Mouse (Mus musculus): Measurements from ENCODE around the gene Immp2l. TPM values are rescaled to one million over a fixed set of nuclear protein-coding genes. Genes with fewer than 3 reads are reported as not detected.
"Not testable (repeated sequence)": the region's sequence is repeated elsewhere in the genome, so short reads cannot be mapped to it uniquely, and the experiment has no call there.

The Immp2l gene
- 10 to 100 TPM in 9 of 26 experiments, 1 to 10 TPM in 15, under 1 TPM in 1, not detected in 1; 0.67 to 26.6 (median 9.2) TPM for total RNA-seq (2018; cell fraction: chromatin; rRNA removed)
- 1 to 10 TPM in 12 of 26 experiments, under 1 TPM in 14; 0.47 to 4.4 (median 0.94) TPM for total RNA-seq (2018; cell fraction: cytosol; rRNA removed)
- 10 to 100 TPM in 7 of 26 experiments, 1 to 10 TPM in 15, under 1 TPM in 2, not detected in 2; 0.48 to 25.5 (median 5.9) TPM for total RNA-seq (2018; cell fraction: nucleus; rRNA removed)
- polyA plus RNA-seq (2018) = 2.1 to 3.1 TPM (median 2.7 TPM) in 3 replicates

- no peak within 1 kb of the TSS for H3K27ac ChIP-seq
- no peaks in the 10 kb centered on the region for H3K79me2 ChIP-seq (ENCODE audit: inconsistent target)
- no peaks in the 10 kb centered on the region for H3K36me3 ChIP-seq (ENCODE audit: inconsistent target)
- H3K4me3 ChIP-seq (ENCODE audit: inconsistent target) = peak within 1 kb of the TSS; percentile 38
- 1% methylated on average over 65 of the region's 68 CpGs for WGBS (ENCODE audit: missing documents)
Measured at GRCm38 (mm10) chr12:41023511-41024421, at the start of gene Immp2l. Gene Immp2l, plus strand, starts transcription at chr12:41024090.

- Histone ChIP-seq H3K27ac (no peak overlapping the region), H3K4me3 (ENCODE audit: inconsistent target) (no peak overlapping the region), H3K79me2 (ENCODE audit: inconsistent target) (no peaks in the 10 kb centered on the region), H3K36me3 (ENCODE audit: inconsistent target) (no peaks in the 10 kb centered on the region)
- 93% methylated on average over 2 of the region's 2 CpGs for WGBS (ENCODE audit: missing documents)
Measured at GRCm38 (mm10) chr12:40978719-40979500, 45.0 kb upstream of the Immp2l start.

- no peaks in the 10 kb centered on the region for H3K36me3 ChIP-seq (ENCODE audit: inconsistent target)
- no peaks in the 10 kb centered on the region for H3K79me2 ChIP-seq (ENCODE audit: inconsistent target)
- 86% methylated on average over 4 of the region's 4 CpGs for WGBS (ENCODE audit: missing documents)
- H3K4me3 ChIP-seq (ENCODE audit: inconsistent target) = no peak overlapping the region
- H3K27ac ChIP-seq = no peak overlapping the region
Measured at GRCm38 (mm10) chr12:40979716-40980115, 44.2 kb upstream of the Immp2l start.

GRCm38 (mm10) chr12:40980160-40980559 is 43.7 kb upstream of the Immp2l start:
- Histone ChIP-seq H3K36me3 (ENCODE audit: inconsistent target) (no peaks in the 10 kb centered on the region), H3K4me3 (ENCODE audit: inconsistent target) (no peak overlapping the region), H3K27ac (no peak overlapping the region), H3K79me2 (ENCODE audit: inconsistent target) (no peaks in the 10 kb centered on the region)
- WGBS (ENCODE audit: missing documents) = 77% methylated on average over 3 of the region's 3 CpGs

GRCm38 (mm10) chr12:40983021-40983420 is 40.9 kb upstream of the Immp2l start:
- WGBS (ENCODE audit: missing documents) = 100% methylated on average over 1 of the region's 1 CpGs
- H3K36me3 ChIP-seq (ENCODE audit: inconsistent target) = no peaks in the 10 kb centered on the region
- no peak overlapping the region for H3K27ac ChIP-seq
- no peaks in the 10 kb centered on the region for H3K79me2 ChIP-seq (ENCODE audit: inconsistent target)
- no peak overlapping the region for H3K4me3 ChIP-seq (ENCODE audit: inconsistent target)

DNA sequence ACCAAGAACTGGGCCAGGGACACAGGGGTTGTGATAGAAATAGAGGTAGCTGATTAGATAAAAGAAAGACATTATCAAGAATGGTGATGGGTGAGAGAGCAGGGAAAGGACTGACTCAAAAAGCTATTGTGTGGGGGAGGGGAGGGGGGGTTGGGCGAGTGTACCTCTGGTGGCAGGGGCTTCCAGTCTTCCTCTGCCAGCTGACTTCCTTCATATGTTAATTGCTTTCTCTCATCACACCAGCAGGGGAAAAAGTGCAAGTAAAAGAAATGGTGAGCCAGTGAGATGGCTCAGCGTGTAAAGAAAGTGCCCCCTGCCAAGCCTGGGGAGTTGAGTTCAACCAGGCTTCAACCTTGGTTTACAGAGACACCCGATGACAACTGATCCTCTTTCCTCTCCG is 39.2 kb upstream of the Immp2l start:
- Histone ChIP-seq H3K27ac (no peak overlapping the region), H3K4me3 (ENCODE audit: inconsistent target) (no peak overlapping the region), H3K79me2 (ENCODE audit: inconsistent target) (no peaks in the 10 kb centered on the region), H3K36me3 (ENCODE audit: inconsistent target) (no peaks in the 10 kb centered on the region)
- 49% methylated on average over 4 of the region's 4 CpGs for WGBS (ENCODE audit: missing documents)

GRCm38 (mm10) chr12:40985791-40986190 is 38.1 kb upstream of the Immp2l start:
- Histone ChIP-seq H3K27ac (no peak overlapping the region), H3K79me2 (ENCODE audit: inconsistent target) (no peaks in the 10 kb centered on the region), H3K36me3 (ENCODE audit: inconsistent target) (no peaks in the 10 kb centered on the region), H3K4me3 (ENCODE audit: inconsistent target) (no peak overlapping the region)
- 81% methylated on average over 4 of the region's 4 CpGs for WGBS (ENCODE audit: missing documents)

- Histone ChIP-seq H3K36me3 (ENCODE audit: inconsistent target) (no peaks in the 10 kb centered on the region), H3K79me2 (ENCODE audit: inconsistent target) (no peaks in the 10 kb centered on the region), H3K4me3 (ENCODE audit: inconsistent target) (no peak overlapping the region), H3K27ac (no peak overlapping the region)
- WGBS (ENCODE audit: missing documents) = 94% methylated on average over 9 of the region's 9 CpGs
Measured at GRCm38 (mm10) chr12:40988311-40989065, 35.4 kb upstream of the Immp2l start.

GRCm38 (mm10) chr12:40991647-40992046 is 32.2 kb upstream of the Immp2l start:
- no peak overlapping the region for H3K4me3 ChIP-seq (ENCODE audit: inconsistent target)
- no peaks in the 10 kb centered on the region for H3K36me3 ChIP-seq (ENCODE audit: inconsistent target)
- H3K27ac ChIP-seq = no peak overlapping the region
- H3K79me2 ChIP-seq (ENCODE audit: inconsistent target) = no peaks in the 10 kb centered on the region
- 94% methylated on average over 4 of the region's 4 CpGs for WGBS (ENCODE audit: missing documents)

DNA sequence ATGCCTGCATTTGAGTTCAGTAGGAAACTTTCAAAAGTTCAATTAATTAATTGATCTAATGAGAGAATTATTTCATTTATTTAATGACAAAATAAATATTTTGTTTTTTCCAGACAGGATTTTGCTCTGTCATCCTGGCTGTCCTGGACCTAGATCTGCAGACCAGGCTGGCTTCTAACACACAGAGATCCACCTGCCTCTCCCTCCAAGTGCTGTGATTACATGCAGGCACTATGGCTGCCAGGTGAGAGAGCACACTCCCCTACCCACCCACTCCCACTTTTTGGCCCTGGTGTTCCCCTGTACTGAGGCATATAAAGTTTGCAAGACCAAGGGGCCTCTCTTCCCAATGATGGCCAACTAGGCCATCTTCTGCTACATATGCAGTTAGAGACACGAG is 31.7 kb upstream of the Immp2l start:
- 71% methylated on average over 1 of the region's 1 CpGs for WGBS (ENCODE audit: missing documents)

DNA sequence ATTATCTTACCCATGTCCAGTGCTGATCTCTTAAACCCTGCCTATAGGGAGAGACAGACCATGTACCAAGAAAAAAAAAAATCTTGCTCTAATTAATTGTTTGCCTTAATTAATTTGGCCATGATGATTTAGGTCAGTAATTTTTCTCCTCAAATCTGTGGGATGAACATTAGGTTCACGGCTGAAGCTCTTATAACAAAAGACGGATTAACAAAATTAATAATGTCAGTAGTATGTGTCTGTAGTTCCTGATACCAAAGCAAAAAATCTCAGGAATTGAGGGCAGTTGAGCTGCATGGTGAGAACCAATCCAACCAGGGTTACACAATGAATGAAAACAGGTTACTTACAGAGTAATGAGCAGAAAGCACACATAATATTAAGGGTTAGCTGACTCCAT is 29.0 kb upstream of the Immp2l start:
- H3K79me2 ChIP-seq (ENCODE audit: inconsistent target) = no peaks in the 10 kb centered on the region
- WGBS (ENCODE audit: missing documents) = 94% methylated on average over 2 of the region's 2 CpGs
- no peak overlapping the region for H3K27ac ChIP-seq
- H3K36me3 ChIP-seq (ENCODE audit: inconsistent target) = no peaks in the 10 kb centered on the region
- H3K4me3 ChIP-seq (ENCODE audit: inconsistent target) = no peak overlapping the region

More for the DNA sequence above, 31.7 kb upstream of the Immp2l start:
- not testable (repeated sequence) for H3K36me3 ChIP-seq (ENCODE audit: inconsistent target); H3K27ac ChIP-seq; H3K4me3 ChIP-seq (ENCODE audit: inconsistent target); H3K79me2 ChIP-seq (ENCODE audit: inconsistent target)

DNA sequence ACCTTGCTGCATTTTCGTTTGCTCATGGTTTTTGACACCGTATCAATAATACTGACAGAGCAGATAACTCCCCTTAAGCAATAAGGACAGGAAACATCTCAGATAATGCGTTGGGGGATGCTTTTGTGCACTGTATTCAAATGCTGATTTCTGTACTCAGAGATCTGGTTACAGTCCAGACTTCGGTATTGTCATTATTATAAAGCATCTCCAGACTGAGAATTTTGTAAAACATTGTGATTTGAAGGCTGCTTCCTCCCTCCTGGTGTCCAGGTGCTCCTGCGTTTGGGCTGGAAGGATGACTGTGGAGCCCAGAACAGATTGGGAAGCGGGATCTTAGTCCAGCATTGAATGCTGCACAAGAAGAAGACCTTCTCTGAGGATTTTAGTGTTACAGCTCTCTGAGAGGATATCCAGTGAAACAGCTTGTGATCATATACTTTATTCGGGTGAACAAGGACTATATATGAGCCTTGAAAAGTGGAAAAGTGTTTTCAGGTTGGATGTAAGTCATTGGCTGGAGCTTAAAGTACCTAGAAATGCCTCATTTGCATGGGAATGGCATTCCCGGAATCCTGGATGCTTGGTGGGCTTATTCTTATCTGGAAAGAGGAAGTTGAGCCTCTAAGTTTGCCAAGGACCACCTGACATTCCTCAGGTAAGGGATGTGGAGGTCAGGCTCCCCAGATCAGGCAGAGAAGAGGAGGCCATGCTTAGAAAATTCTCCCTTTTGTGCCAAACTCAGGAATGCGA is 28.1 kb upstream of the Immp2l start:
- Histone ChIP-seq H3K79me2 (ENCODE audit: inconsistent target) (no peaks in the 10 kb centered on the region), H3K4me3 (ENCODE audit: inconsistent target) (no peak overlapping the region), H3K27ac (no peak overlapping the region), H3K36me3 (ENCODE audit: inconsistent target) (no peaks in the 10 kb centered on the region)
- WGBS (ENCODE audit: missing documents) = 83% methylated on average over 9 of the region's 9 CpGs

DNA sequence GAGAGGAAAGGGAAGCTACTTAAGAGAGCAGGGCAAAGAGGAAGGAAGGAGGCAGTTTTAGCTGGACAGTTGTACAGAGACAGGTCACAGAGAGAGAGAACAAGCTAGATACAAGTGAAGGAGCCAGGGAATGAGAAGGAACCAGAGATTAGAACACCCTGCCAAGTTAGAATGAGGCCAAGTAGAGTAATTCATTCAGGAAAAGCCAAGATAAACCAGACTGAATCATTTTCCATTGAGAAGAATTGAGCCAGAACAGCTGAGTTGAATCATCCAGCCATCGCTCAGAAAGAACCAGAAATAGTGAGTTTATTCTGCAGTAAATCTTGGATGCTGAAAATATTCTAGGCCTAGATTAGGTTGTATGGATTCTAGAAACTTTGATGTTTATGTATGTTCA is 1.4 kb upstream of the Immp2l start:
- 100% methylated on average over 1 of the region's 1 CpGs for WGBS (ENCODE audit: missing documents)
- H3K27ac ChIP-seq = no peak overlapping the region
- no peaks in the 10 kb centered on the region for H3K36me3 ChIP-seq (ENCODE audit: inconsistent target)
- no peak overlapping the region for H3K4me3 ChIP-seq (ENCODE audit: inconsistent target)
- H3K79me2 ChIP-seq (ENCODE audit: inconsistent target) = no peaks in the 10 kb centered on the region
